Mouse (Mus musculus) granulocyte monocyte progenitor cell, adult 5-6 weeks (primary cell): Measurements from ENCODE around the gene Hyls1. TPM values are rescaled to one million over a fixed set of nuclear protein-coding genes. Genes with fewer than 3 reads are reported as not detected.
A peak's percentile ranks its signal among the peaks of the same experiment; 100 is the strongest.
"Not testable (repeated sequence)": the region's sequence is repeated elsewhere in the genome, so short reads cannot be mapped to it uniquely, and the experiment has no call there.

Experiments used
- ATAC-seq: replicated peaks from 2 replicates; pipeline ENCODE4 v1.8.0; 2016; ENCODE audit warnings: mild to moderate bottlenecking, moderate TSS enrichment, inconsistent platforms; ENCODE audit not compliant: poor library complexity, severe bottlenecking
- total RNA-seq, 2 experiments: library from RNA; stranded (forward) in 1 of 2; stranded (reverse) in 1 of 2; fragments of 200-712, 200-1000 nt in 1 of 2; fragments of >200 nt in 1 of 2; fragmentation: Nextera tagmentation in 1 of 2; gene quantifications; 2 replicates each; pipeline ENCODE4 v1.2.3; 2014 to 2017

The Hyls1 gene
- 4.2 and 4.3 TPM in 2 replicates for total RNA-seq (2014; fragmentation: Nextera tagmentation)
- total RNA-seq (2017): 7.6 and 13.3 TPM in 2 replicates

GRCm38 (mm10) chr9:35569571-35570534 lies at the start of gene Hyls1, which contains the start of gene Pate2:
Gene Hyls1, minus strand, starts transcription at chr9:35570398.
Gene Pate2, plus strand, starts transcription at chr9:35570284.
- ATAC-seq: peak; percentile 95

DNA sequence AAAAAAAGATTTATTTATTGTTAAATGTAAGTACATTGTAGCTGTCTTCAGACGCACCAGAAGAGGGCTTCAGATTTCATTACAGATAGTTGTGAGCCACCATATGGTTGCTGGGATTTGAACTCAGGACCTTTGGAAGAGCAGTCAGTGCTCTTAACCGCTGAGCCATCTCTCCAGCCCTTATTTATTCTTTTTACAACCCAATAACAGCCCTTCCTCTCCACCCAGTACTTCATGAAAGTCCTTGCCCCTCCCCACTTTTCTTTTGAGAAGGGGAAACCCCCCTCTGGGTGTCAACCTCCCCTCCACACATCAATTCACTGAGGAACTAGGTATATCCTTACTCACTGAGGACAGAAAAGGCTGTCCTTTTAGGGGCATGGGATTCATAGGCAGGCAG lies 46.6 kb upstream of the Hyls1 start:
- not testable (repeated sequence) for ATAC-seq

GRCm38 (mm10) chr9:35614005-35614404 lies 43.8 kb upstream of the Hyls1 start:
- no peak; the same call in 1 of the 2 replicates for ATAC-seq

DNA sequence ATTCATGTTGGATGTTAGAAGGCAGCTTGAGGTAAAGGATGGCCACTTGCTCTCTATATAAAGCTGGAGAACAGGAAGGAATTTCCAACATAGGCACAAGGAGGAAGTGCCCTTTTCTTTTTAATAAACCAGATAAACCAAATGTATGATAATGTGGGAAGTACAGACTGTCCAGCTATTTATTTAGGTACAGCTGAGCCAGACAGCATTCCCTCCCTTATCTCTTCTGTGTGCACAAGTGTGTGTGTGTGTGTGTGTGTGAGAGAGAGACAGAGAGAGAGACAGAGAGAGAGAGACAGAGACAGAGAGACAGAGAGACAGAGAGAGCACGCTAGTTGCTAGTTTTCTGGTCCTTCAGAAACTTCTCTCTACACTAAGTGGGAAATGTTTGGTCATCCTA lies 41.6 kb upstream of the Hyls1 start, which contains the start of gene Pate4:
Pate4 (minus strand) TSS at position 101 of the 400 bp plus-strand sequence.
- ATAC-seq: no peak

GRCm38 (mm10) chr9:35607647-35608405 lies 37.6 kb upstream of the Hyls1 start:
- ATAC-seq: no peak

GRCm38 (mm10) chr9:35592903-35593302 lies 22.7 kb upstream of the Hyls1 start:
- peak; percentile 56 for ATAC-seq

- ATAC-seq: peak; percentile 65; the same call in 1 of the 2 replicates
These were observed 17.5 kb upstream of the Hyls1 start for GRCm38 (mm10) chr9:35587674-35588073.

- ATAC-seq: no peak
These were observed 4.2 kb upstream of the Hyls1 start for GRCm38 (mm10) chr9:35574416-35574815.

- no peak for ATAC-seq
These were observed 465 bp upstream of the Hyls1 start for GRCm38 (mm10) chr9:35570663-35571062.

DNA sequence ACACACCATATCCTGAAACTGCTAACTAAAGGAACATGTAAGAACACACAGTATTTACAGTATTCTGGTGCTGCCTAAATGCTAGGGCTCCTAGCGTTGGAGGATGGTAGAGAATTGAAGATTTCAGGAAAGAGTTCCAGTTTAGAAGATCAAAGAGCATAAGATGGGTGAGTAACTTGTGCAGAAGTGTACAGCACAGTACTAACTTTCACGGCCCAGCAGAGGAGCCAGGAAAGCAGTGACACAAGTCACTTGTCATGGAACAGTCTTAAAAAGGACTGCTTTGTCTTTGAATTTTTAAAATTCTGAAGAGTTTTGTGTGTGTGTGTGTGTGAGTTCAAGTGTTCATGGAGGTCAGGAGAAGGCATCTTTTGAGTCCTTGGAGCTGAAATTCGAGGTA lies 2.2 kb downstream of the Hyls1 start:
- no peak for ATAC-seq

- ATAC-seq: no peak
These were observed 5.5 kb downstream of the Hyls1 start for GRCm38 (mm10) chr9:35564536-35565240.

GRCm38 (mm10) chr9:35561583-35561982 lies 8.6 kb downstream of the Hyls1 start:
- ATAC-seq: no peak

DNA sequence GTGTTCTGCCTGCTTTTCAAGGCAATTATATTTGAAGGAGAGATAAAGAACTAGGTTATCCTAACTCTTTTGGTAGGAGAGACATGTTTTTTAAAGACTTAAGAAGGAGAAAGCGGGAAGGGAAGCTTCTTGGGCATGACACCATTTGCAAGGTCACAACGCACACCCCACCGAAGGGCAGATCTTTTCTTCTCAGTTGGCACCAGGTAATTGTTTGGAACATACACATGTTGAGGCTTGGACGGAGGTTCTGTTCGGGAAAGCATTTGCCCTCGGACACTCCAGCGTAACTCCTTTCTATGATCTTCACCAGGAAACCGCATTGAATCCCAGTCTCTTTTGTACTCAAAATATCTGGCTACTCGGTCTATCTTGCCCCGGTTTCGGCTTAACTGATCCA lies 9.1 kb downstream of the Hyls1 start:
- ATAC-seq: no peak

DNA sequence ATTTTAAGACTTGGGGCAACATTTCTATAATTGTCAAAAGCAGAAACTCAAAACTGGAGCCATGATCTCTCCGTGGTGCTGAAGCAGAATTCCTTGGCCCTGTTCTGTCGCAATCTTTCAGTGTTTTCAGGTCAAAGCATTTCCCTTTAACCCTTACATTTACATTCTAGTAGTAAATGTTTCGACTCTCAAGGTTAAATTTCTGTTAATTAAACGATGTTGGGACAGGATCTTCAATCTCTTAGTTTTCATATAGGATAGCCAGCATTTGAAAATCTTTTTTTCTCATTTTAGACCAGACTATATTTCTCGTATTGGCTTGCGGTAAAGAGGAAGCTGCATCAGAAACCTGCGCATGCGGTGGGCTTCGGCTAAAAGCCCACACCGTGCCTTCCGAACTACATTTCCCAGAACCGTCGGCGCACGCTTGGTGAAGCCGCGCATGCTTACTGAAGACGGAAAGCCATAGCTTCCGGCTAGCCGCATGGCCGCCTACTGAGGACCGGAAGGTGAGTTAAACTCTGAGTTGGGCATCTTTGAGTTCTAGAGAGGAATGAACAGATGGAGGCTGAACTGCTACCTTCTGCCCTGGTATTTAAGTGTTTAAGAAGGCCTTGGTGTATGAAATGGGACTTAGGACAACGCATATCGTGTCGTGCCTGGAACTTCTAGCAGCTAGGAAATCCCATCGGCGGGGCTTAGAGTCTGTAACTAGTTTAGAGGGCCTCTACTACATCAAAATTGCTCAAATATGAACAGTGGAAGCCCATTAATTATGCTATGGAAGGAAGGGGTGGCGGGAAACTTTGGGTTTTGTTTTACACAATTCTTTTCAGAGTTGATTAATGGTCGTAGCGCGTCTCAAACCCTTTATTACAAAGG lies 10.9 kb downstream of the Hyls1 start:
- peak; percentile 94 for ATAC-seq

DNA sequence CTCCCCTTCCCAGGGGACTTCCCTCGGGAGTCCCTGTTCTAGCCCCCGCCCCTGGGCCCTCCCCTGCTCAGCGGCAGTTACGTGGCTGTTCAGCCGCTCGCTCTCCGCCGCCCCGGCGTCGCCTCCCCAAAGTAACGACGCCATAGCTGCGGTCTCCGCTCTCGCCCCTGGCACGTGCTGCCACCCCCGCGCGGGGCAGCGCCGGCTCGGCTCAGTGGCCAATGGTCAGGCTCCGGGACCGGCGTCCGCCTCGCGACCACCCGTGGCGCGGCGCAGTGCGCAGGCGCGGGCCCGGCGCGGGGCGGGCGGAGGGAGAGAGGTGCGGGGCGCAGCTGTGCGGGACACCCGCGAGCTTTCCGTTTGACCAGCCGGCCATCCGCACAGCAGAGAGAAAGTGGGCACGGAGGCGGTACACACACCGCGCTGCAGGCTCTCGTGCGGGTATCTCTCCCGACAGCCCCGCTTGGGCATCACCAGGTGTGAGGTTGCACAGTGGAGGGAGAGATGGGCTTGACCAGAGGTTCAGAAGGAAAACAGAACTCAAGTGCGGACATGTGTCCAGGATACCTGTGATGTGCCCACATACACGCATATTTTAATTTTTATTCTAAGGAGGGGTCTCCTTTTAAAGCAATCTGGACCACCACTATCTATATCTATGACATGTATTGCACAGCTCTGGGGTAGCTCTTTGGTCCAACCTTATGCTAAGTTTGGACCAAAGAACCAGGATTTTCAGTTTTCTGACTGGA lies 11.8 kb downstream of the Hyls1 start, which contains the start of the genes Ddx25 and Pus3:
Ddx25 (minus strand) TSS at position 272 of the 752 bp plus-strand sequence.
Pus3 (plus strand) TSS at position 339 of the 752 bp plus-strand sequence.
- ATAC-seq: peak; percentile 38

DNA sequence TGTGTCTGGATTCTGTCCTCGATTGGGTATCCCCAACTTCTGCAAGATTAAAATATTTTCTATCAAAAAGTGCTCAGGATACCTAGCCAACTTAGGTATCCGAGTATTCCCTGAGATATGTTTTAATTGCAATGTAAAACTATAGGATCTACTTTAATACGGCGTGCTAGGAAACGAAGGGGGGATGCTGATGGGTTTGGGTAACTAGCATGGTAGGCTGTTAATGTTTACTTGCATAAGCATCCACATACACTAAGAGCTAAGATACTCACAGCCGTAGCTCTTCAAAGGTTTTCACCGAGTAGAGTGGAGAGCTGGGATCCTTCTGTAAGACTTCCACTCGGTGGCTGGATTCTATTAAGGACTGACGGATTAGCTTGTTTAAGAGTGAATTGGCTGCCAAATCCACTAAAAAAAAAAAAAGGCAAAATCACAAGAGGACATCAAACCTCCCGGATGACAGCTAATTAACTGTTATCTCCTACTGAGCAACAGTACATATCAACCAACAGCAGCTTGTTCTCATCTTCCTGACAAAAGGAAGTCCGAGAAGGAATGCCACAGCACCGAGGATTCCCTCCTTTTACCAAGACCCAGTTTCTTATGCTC lies 13.6 kb downstream of the Hyls1 start:
- no peak for ATAC-seq

GRCm38 (mm10) chr9:35548455-35548854 lies 21.7 kb downstream of the Hyls1 start:
- no peak for ATAC-seq

GRCm38 (mm10) chr9:35546745-35547144 lies 23.5 kb downstream of the Hyls1 start:
- peak; percentile 86 for ATAC-seq
